Mouse (Mus musculus) kidney, embryonic 14.5 days (tissue): ENCODE results near the gene C1qb. TPM values are rescaled to one million over a fixed set of nuclear protein-coding genes. Genes with fewer than 3 reads are reported as not detected.

Experiments
- ATAC-seq: fragments of 200-750 bp; cut with Nextera tagmentation; 2 replicates; pipeline ENCODE4 v1.8.0; 2017; ENCODE audit warnings: moderate number of reproducible peaks, mild to moderate bottlenecking, moderate TSS enrichment, moderate library complexity; ENCODE audit not compliant: low FRiP score, low TSS enrichment
- H3K27ac ChIP-seq: fragments of 300-500 bp; sonication (generic); 2 replicates; pipeline ENCODE4 v1.5.1; 2014; ENCODE audit warnings: low read depth, mild to moderate bottlenecking, low read length, moderate library complexity, mixed read lengths
- H3K27me3 ChIP-seq: fragments of 300-500 bp; sonication (generic); 2 replicates; pipeline ENCODE4 v1.6.1; 2014; ENCODE audit warnings: mild to moderate bottlenecking, low read length; ENCODE audit not compliant: control insufficient read depth, insufficient read depth
- H3K36me3 ChIP-seq: fragments of 300-500 bp; sonication (generic); 2 replicates; pipeline ENCODE4 v1.6.1; 2014; ENCODE audit warnings: low read length, mixed read lengths; ENCODE audit not compliant: control insufficient read depth, insufficient read depth
- H3K4me1 ChIP-seq: fragments of 300-500 bp; sonication (generic); 2 replicates; pipeline ENCODE4 v1.6.1; 2014; ENCODE audit warnings: low read length, mixed read lengths; ENCODE audit not compliant: control insufficient read depth, insufficient read depth
- H3K4me2 ChIP-seq: fragments of 300-500 bp; sonication (generic); replicated peaks from 2 replicates; pipeline ENCODE4 v1.6.1; 2014; ENCODE audit warnings: low read depth, mild to moderate bottlenecking, low read length
- H3K4me3 ChIP-seq: fragments of 300-500 bp; sonication (generic); 2 replicates; pipeline ENCODE4 v1.5.1; 2014; ENCODE audit warnings: mild to moderate bottlenecking, low read length
- H3K9ac ChIP-seq: fragments of 300-500 bp; sonication (generic); 2 replicates; pipeline ENCODE4 v1.6.1; 2014; ENCODE audit warnings: low read depth, mild to moderate bottlenecking, low read length, moderate library complexity
- H3K9me3 ChIP-seq: fragments of 300-500 bp; sonication (generic); 2 replicates; pipeline ENCODE4 v1.6.1; 2016; ENCODE audit warnings: low read length; ENCODE audit not compliant: control insufficient read depth
- WGBS: fragments of 180-500 bp; shearing (Covaris S2); extraction: QIAGEN DNeasy Blood & Tissue Kit; methylation state at CpG from one replicate; pipeline ENCODE4 v1.1.7; 2014; 5-methylcytosine and 5-hydroxymethylcytosine counted together
- polyA plus RNA-seq: library from polyadenylated mRNA; unstranded; fragments of >200 nt; fragmentation: Nextera tagmentation; extraction: Ambion mirVana; gene quantifications from 2 replicates; pipeline ENCODE4 v1.2.1, GENCODE M21; 2014

The C1qb gene
- 37.1 and 38.8 TPM in 2 replicates for polyA plus RNA-seq

GRCm38 (mm10) chr4:136886101-136886500 is at the start of gene C1qb:
Gene C1qb, minus strand, starts transcription at chr4:136886187.
- ATAC-seq, result no peak
- Histone ChIP-seq H3K4me3 (no peak within 1 kb of the TSS), H3K4me2 (no peak within 1 kb of the TSS), H3K9me3 (no peaks in the 10 kb centered on the region), H3K36me3 (no peaks in the 10 kb centered on the region), H3K27me3 (no peaks in the 10 kb centered on the region), H3K4me1 (no peaks in the 10 kb centered on the region), H3K9ac (no peak within 1 kb of the TSS), H3K27ac (no peak within 1 kb of the TSS)
- 67% methylated on average over 7 of the region's 7 CpGs for WGBS

DNA sequence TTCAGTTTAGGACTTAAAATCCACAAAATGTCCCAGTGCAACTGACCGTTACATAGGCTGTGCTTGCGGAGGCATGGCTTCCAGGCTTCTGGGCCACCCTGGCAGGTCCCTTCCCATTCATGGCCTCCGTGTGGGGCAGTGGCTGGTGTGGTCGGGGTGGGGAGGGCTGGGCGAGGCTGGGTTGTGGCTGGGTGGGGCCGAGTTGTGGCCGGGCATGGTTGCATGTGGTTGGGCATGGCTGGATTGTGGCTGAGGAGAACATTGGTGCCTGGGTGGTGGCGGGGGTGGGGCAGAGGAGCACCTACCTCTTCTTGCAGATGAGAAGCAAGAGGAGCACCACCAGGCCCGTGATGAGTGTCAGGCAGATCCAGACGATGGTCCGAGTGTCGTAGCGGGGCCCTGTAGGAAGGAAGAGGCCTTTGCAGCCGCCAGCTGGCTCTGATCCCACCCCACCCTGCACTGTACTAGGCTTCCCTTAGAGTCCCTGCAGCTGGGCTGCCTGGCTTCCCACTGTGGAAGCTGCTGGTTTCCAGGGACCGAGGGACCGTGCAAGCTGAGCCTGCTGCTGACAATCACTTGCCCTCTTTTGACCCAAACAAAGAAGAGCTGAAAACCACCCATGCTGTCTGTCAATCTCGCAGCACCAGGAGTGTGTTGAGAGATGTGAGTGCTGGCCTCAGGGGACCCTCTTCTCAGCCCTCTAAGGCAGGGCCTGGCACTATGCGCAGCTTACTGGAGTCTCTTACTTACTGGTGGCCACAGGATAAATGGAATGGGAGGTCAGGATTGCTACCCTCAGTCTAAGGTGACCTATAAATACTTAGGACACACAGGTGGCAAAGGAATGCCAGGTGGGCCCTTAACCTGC is 49.0 kb upstream of the C1qb start:
- no peaks in the 10 kb centered on the region for H3K4me1 ChIP-seq
- H3K27ac ChIP-seq, result no peak overlapping the region
- H3K9ac ChIP-seq, result no peak overlapping the region
- H3K4me2 ChIP-seq, result no peak overlapping the region
- H3K9me3 ChIP-seq, result no peaks in the 10 kb centered on the region
- H3K36me3 ChIP-seq, result no peaks in the 10 kb centered on the region
- H3K27me3 ChIP-seq, result no peaks in the 10 kb centered on the region
- ATAC-seq, result no peak
- WGBS, result 70% methylated on average over 18 of the region's 18 CpGs
- H3K4me3 ChIP-seq, result no peak overlapping the region

GRCm38 (mm10) chr4:136930474-136930873 is 44.5 kb upstream of the C1qb start:
- ATAC-seq, result no peak
- Histone ChIP-seq H3K9ac (no peak overlapping the region), H3K4me1 (no peaks in the 10 kb centered on the region), H3K36me3 (no peaks in the 10 kb centered on the region), H3K4me2 (no peak overlapping the region), H3K9me3 (no peaks in the 10 kb centered on the region), H3K27ac (no peak overlapping the region), H3K27me3 (peaks cover 8% of the 10 kb centered on the region; the same call in 1 of the 2 replicates), H3K4me3 (no peak overlapping the region)
- WGBS, result 87% methylated on average over 8 of the region's 8 CpGs

DNA sequence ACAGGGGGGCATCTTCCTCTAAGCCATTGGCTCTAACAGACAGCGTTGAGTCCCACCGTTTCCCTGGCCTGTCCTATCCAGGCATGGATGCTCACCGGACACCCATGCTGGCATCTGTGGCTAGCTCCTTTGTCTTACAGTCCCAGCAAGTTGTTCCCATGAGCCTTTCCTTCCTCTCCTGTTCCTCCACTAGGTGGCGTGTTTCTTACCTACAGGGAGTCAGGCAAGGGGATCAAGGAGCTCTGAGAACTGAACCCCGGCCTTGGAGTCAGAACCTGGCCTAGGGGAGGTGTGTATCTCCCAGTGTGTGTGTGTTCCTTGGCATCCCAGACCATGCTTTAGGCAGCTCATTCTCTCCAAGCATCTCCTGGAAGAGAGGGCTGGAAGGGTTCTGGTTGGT is 42.9 kb upstream of the C1qb start:
- Histone ChIP-seq H3K9me3 (no peaks in the 10 kb centered on the region), H3K9ac (no peak overlapping the region), H3K36me3 (no peaks in the 10 kb centered on the region), H3K27me3 (peaks cover 14% of the 10 kb centered on the region; the same call in 1 of the 2 replicates), H3K4me1 (no peaks in the 10 kb centered on the region), H3K4me3 (no peak overlapping the region), H3K4me2 (no peak overlapping the region), H3K27ac (no peak overlapping the region)
- no peak for ATAC-seq
- 11% methylated on average over 5 of the region's 5 CpGs for WGBS

GRCm38 (mm10) chr4:136925804-136926203 is 39.8 kb upstream of the C1qb start:
- Histone ChIP-seq H3K4me1 (no peaks in the 10 kb centered on the region), H3K27me3 (peaks cover 14% of the 10 kb centered on the region; the same call in 1 of the 2 replicates), H3K4me3 (no peak overlapping the region), H3K36me3 (no peaks in the 10 kb centered on the region), H3K9me3 (no peaks in the 10 kb centered on the region), H3K9ac (no peak overlapping the region), H3K27ac (no peak overlapping the region), H3K4me2 (no peak overlapping the region)
- WGBS, result 20% methylated on average over 15 of the region's 15 CpGs
- ATAC-seq, result no peak

- 6% methylated on average over 6 of the region's 6 CpGs for WGBS
- Histone ChIP-seq H3K36me3 (no peaks in the 10 kb centered on the region), H3K9me3 (no peaks in the 10 kb centered on the region), H3K4me1 (no peaks in the 10 kb centered on the region), H3K27ac (no peak overlapping the region), H3K27me3 (peaks cover 14% of the 10 kb centered on the region; the same call in 1 of the 2 replicates), H3K4me2 (no peak overlapping the region), H3K9ac (no peak overlapping the region), H3K4me3 (no peak overlapping the region)
- ATAC-seq, result no peak
These were observed 38.5 kb upstream of the C1qb start for GRCm38 (mm10) chr4:136924529-136924928.

GRCm38 (mm10) chr4:136919526-136919925 is 33.5 kb upstream of the C1qb start:
- Histone ChIP-seq H3K27me3 (no peaks in the 10 kb centered on the region), H3K4me3 (no peak overlapping the region), H3K9ac (no peak overlapping the region), H3K36me3 (no peaks in the 10 kb centered on the region), H3K4me1 (0 out of 2 replicates have a peak, but pooled peaks cover 4% of the 10 kb centered on the region), H3K4me2 (no peak overlapping the region), H3K27ac (no peak overlapping the region), H3K9me3 (no peaks in the 10 kb centered on the region)
- WGBS, result 79% methylated on average over 3 of the region's 3 CpGs
- no peak for ATAC-seq

GRCm38 (mm10) chr4:136918834-136919233 is 32.8 kb upstream of the C1qb start:
- Histone ChIP-seq H3K4me3 (no peak overlapping the region), H3K36me3 (no peaks in the 10 kb centered on the region), H3K4me1 (0 out of 2 replicates have a peak, but pooled peaks cover 4% of the 10 kb centered on the region), H3K9ac (no peak overlapping the region), H3K9me3 (no peaks in the 10 kb centered on the region), H3K27me3 (no peaks in the 10 kb centered on the region), H3K4me2 (no peak overlapping the region), H3K27ac (no peak overlapping the region)
- 85% methylated on average over 8 of the region's 8 CpGs for WGBS
- ATAC-seq, result no peak

DNA sequence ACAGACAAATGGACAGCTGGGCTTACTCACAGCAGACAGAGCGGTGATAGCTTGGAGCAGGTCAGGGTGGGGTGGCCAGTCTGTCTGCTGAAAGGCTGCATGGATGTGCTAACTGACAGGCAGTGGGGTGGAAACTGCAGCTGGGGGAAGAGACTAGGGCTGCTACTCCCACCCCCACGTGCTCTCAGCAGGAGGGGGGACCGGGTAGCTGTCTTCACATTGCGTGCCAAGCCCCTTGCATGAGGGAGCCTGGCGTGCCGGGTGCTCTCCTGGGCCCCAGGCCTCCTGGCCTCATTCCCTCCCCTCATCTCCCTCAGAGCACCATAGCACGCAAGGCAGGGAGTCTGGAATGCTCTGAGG is 31.2 kb upstream of the C1qb start:
- H3K4me1 ChIP-seq, result 0 out of 2 replicates have a peak, but pooled peaks cover 4% of the 10 kb centered on the region
- no peak overlapping the region for H3K4me2 ChIP-seq
- no peak overlapping the region for H3K4me3 ChIP-seq
- ATAC-seq, result peak; percentile 71
- peaks cover 14% of the 10 kb centered on the region for H3K27me3 ChIP-seq
- H3K27ac ChIP-seq, result no peak overlapping the region
- H3K9me3 ChIP-seq, result no peaks in the 10 kb centered on the region
- H3K9ac ChIP-seq, result no peak overlapping the region
- 13% methylated on average over 7 of the region's 7 CpGs for WGBS
- H3K36me3 ChIP-seq, result no peaks in the 10 kb centered on the region
